Mouse (Mus musculus) cerebellum, adult 2 months (tissue): ENCODE data around the gene Taar7b.

ENCODE experiments used
- CTCF ChIP-seq: fragments of 200-500 bp; IDR thresholded peaks from 2 replicates; pipeline ENCODE4 v1.5.1; 2011; ENCODE audit warnings: low read depth, mild to moderate bottlenecking, control low read depth, low read length, moderate library complexity, borderline replicate concordance; ENCODE audit not compliant: insufficient read depth
- POLR2A ChIP-seq: fragments of 200-500 bp; IDR thresholded peaks from 2 replicates; pipeline ENCODE4 v1.6.1; 2011; ENCODE audit warnings: low read length, control low read depth, borderline replicate concordance; ENCODE audit not compliant: insufficient read depth

DNA sequence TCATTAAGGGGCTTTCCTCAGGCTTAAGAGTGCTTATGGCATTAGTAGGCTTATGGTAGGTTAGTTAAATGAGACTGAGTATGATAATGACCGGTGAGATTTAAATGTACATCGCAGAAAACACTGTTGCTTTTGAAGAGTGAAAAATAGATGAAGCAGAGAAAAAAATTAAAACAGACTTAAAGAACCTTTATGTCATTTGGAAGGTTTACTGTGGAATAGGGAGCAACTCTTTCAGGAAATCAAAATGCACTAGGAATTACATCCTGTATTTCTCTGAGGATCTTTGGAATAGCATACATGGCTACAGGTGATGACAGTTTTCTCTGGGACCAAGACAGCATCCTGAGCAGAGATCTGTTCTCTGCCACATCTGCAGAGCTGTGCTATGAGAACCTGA is 37.6 kb downstream of the Taar7b start, which contains the start of gene Taar7e:
- no peak for TF ChIP-seq CTCF
- TF ChIP-seq POLR2A, result no peak
